Mouse (Mus musculus) cortical plate, adult 2 months (tissue): Measurements from ENCODE around the gene Gap43. TPM values are rescaled to one million over a fixed set of nuclear protein-coding genes. Genes with fewer than 3 reads are reported as not detected.
"Not testable (repeated sequence)": the region's sequence is repeated elsewhere in the genome, so short reads cannot be mapped to it uniquely, and the experiment has no call there.

Experiments
- H3K27ac ChIP-seq: fragments of 200-500 bp; 2 replicates; pipeline ENCODE4 v1.5.1; 2012; ENCODE audit warnings: low read length, control low read depth, inconsistent platforms; ENCODE audit not compliant: insufficient read depth
- H3K4me1 ChIP-seq: fragments of 200-500 bp; 2 replicates; pipeline ENCODE4 v1.6.1; 2011; ENCODE audit warnings: low read length; ENCODE audit not compliant: control insufficient read depth, insufficient read depth
- H3K4me3 ChIP-seq: fragments of 200-500 bp; 2 replicates; pipeline ENCODE4 v1.5.1; 2011; ENCODE audit warnings: mild to moderate bottlenecking, low read length, control low read depth; ENCODE audit not compliant: insufficient read depth
- CTCF ChIP-seq: fragments of 200-500 bp; IDR thresholded peaks from 2 replicates; pipeline ENCODE4 v1.5.1; 2011; ENCODE audit warnings: mild to moderate bottlenecking, control low read depth, low read length; ENCODE audit not compliant: insufficient read depth; ENCODE audit errors: extremely low read depth
- POLR2A ChIP-seq: fragments of 200-500 bp; IDR thresholded peaks from 2 replicates; pipeline ENCODE4 v1.6.1; 2011; ENCODE audit warnings: mild to moderate bottlenecking, low read length, control low read depth; ENCODE audit not compliant: insufficient read depth; ENCODE audit errors: extremely low read depth
- polyA plus RNA-seq: library from polyadenylated mRNA; depleted of rRNA; stranded (reverse); fragments of >200 nt; gene quantifications from 2 replicates; pipeline ENCODE4 v1.2.3, GENCODE M21; 2012; rRNA removed

Gene Gap43
- polyA plus RNA-seq = 282 and 317 TPM in 2 replicates

DNA sequence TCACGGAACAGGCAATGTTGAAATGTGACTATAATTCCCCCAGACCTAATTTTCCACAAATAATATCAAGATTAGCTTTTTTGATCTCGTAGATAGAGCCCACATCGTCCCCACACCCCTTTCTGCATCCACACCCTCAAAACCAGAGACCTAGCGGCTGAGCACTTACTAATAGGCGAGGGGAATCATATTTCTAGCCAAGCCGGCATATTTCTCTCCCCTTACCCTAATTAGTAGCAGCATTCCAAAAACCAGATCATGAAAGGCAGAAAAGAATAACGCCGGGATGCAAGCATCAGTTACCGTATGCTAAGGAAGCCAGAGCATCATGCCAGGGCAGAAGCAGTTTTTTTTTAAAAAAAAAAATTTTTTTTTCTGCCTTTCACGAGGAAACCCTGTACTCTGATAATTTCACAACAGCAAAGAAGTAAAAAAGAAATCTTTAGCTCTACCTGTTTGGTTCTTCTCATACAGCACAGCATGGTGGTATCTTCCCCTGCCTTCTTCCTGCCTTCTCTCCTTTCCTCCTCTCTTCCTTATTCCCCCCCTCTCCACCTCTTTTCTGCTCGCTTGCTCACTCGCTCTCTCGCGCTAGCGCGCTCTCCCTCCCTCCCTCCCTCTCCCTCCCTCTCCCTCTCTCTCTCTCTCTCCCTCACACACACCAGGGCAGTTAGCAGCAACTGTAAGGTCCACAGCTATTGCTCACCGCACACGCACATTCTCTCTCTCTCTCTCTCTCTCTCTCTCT is at the start of gene Gap43:
TSS of gene Gap43 (minus strand) at position 631 of the 748 bp plus-strand sequence.
- H3K4me3 ChIP-seq = peak within 1 kb of the TSS; percentile 79
- TF ChIP-seq POLR2A = peak; percentile 51; the same call in 1 of the 2 replicates
- TF ChIP-seq CTCF = no peak
- 0 out of 2 replicates have a peak within 1 kb of the TSS, but pooled peaks have one; percentile 36 for H3K27ac ChIP-seq
- no peaks in the 10 kb centered on the region; the same call in none of the 2 replicates for H3K4me1 ChIP-seq

DNA sequence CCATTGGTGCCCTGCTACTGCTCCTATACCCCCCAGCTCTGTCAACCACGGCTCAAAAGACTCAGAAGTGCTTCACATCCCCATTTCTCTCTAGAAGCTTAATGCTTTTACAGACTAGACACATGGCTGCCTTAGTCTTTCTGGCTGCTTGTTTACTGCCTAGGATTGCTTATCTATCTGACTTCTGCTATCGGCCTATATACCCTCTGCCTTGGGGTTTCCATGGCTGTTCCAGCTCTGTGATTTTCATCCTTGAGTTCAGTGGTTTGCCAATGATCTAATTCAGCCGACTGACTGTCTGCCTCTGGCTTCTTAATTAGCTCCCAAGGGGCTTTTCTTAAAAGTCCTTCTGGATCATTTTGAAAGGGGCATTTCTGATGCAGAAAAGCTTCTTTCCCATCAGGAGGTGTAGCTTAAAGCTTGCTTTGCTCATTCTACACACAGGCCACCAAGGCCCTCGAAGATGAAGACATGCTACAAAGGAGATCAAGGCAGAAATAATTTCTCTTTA is 40.9 kb upstream of the Gap43 start:
- Histone ChIP-seq H3K4me3 (no peak overlapping the region), H3K27ac (no peak overlapping the region), H3K4me1 (no peaks in the 10 kb centered on the region)
- TF ChIP-seq POLR2A (no peak), CTCF (no peak)

DNA sequence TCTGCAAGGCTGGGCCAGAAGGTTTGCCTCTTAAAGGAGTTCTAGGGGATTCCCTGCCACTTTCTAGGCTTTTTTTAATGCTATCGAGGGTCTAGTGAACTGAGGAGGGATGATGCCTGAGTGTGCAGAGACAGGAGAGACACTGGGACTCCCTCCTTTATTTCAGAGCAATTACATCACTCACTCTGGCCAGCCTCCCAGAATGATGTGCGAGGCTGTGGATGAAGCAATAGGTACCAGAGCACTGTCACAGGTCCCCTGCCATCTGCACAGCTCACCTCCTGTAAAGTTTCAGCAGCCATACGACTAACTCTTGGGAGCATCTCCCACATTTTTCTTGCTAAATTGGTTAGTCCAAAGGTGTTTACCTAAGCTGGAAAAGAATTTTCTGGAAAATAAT is 40.2 kb upstream of the Gap43 start:
- Histone ChIP-seq H3K4me3 (no peak overlapping the region), H3K4me1 (no peaks in the 10 kb centered on the region), H3K27ac (no peak overlapping the region)
- no peak for TF ChIP-seq CTCF
- TF ChIP-seq POLR2A = no peak

DNA sequence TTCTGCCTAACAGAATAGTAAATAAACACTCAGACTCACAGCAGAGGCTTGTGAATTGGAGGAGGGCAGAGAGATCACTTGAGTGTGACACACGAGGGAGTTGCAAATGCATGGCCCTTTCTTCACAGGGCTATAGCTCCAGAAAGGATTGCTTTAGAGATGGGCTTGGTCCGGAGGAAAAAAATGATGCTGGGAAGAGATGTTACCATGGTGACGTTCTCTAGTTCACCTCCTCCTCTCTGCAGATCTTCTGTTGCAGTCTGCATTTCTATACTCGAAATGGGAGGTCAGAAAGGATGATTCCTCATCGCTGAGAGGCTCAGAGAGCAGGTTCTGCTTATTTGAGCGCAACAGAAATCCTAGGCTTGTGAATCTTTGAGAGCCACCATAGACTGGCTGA is 29.7 kb upstream of the Gap43 start:
- TF ChIP-seq POLR2A = no peak
- no peak for TF ChIP-seq CTCF
- Histone ChIP-seq H3K27ac (no peak overlapping the region), H3K4me3 (no peak overlapping the region), H3K4me1 (peaks cover 4% of the 10 kb centered on the region; the same call in 1 of the 2 replicates)

DNA sequence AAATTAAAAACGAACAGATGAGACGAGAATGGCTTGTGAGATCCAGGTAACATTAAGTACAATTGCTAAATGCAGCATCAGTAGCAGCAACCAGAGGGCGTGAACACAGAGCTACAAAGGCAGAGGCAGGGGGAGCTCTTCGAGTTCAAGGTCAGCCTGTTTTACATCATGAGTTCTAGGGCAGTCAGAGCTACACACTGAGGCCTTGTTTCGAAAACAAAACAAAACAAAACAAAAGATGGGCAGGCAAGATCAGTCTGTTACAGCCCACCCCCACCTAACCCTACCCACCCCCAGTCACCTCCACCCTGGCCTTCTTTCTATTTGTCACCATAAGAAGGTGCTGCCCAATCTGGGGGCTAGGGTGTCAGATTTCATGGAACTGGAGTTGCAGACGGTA is 28.9 kb upstream of the Gap43 start:
- TF ChIP-seq CTCF = no peak
- TF ChIP-seq POLR2A = no peak
- Histone ChIP-seq H3K27ac (no peak overlapping the region), H3K4me1 (peaks cover 4% of the 10 kb centered on the region; the same call in 1 of the 2 replicates), H3K4me3 (no peak overlapping the region)

DNA sequence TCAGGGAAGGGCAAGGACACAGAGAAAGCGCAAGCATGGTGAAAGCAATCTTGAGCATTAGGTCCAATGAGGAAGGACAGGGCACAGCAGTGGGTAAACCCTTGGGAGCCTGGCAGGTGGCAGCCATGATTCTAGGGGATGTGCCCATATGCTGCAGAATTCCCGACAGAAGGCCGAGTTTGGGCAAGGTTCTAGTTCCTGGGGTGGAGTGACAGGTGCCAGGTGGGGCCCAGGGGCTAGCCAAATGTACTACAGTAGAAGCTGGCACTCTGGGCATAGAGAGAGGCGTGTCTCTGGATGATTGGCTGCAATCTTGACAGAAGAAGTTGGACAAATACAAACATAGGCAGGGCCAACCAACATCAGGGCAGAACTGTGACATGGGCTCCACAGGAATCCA is 19.6 kb upstream of the Gap43 start:
- Histone ChIP-seq H3K4me3 (no peak overlapping the region), H3K4me1 (no peaks in the 10 kb centered on the region), H3K27ac (no peak overlapping the region)
- TF ChIP-seq CTCF (no peak), POLR2A (no peak)

DNA sequence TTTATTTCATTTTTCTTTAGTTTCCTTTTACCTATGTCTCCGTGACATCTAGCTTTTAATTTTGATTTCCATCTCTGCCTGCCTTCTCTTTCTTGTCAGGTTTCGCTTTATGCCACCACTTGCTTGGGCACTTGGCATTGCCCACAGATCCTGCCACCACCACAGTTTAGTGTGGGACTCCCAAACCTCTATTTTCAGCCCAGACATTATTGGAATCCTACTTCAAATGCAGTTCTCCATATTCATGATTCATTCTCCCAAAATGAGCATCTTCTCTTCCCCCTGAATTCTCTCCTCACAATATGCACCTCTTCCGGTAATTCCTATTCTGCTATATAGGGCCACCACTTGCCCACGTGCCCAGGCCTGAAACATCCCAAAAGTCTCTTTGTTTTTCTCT is 17.6 kb upstream of the Gap43 start:
- Histone ChIP-seq H3K27ac (no peak overlapping the region), H3K4me3 (peak overlapping the region; percentile 32), H3K4me1 (no peaks in the 10 kb centered on the region)
- TF ChIP-seq POLR2A (no peak), CTCF (no peak)

DNA sequence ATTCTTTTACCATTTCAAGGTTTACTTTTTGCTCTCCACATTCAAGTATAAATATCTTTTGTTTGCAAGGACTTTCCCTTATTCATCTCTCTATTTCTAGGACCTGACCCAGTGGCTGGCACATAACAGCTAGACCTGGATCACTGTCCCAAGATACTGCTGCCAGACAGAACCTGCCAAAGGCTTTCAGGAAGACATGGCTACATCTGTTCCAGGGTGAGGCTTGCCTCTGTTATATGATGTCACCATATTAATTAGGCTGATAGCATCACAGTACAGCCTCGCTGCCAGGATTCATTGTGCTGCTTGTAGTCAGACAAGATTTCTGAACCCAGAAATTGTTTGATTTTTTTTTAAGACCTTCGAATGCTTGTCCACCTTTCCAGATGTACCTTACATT is 9.6 kb upstream of the Gap43 start:
- Histone ChIP-seq H3K4me3 (no peak overlapping the region), H3K4me1 (no peaks in the 10 kb centered on the region), H3K27ac (no peak overlapping the region)
- TF ChIP-seq POLR2A (no peak), CTCF (no peak)

DNA sequence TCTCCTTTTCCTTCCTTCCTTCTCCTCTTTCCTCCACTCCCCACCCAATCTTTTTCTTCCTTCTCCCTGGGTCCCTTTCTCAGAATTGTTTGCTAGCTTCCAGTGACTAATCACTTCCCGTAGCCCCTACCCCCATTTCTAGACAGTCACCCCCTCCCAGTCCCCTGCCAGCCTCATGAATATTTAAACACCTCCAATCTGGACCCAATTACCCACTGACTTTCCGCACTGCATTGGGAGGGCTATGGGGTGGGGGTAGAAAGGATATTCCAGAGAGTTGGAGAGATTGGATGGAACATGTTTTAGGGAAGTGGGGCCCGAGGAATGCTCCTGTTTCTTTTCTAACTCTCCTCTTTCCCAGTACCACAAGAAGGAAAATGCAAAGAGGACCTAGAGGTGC is 414 bp upstream of the Gap43 start:
- H3K4me3 ChIP-seq = peak overlapping the region; percentile 79
- H3K4me1 ChIP-seq, H3K27ac ChIP-seq: not testable (repeated sequence)

DNA sequence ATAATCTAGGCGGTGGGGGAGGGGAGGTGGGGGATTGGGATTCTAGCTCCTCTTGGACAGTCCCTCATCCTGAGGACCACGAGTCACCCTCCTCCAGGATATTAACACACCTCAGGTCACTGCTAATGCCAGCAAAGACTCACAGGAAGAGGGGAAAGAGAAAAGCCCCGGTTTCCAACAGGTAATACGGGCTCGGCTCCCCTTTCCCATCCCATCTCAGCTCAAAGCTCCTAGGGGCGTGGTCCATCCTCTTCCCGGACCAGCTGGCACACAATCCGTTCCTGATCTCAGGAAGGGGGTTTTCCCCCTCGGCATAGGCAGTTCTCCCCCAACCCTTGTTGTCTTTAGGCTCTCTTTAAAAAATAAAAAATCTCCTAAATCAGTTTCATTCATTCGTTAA is 939 bp downstream of the Gap43 start:
- Histone ChIP-seq H3K27ac (0 out of 2 replicates have a peak overlapping the region, but pooled peaks have one; percentile 36), H3K4me1 (no peaks in the 10 kb centered on the region; the same call in none of the 2 replicates)
- TF ChIP-seq POLR2A (no peak), CTCF (no peak)

More for the DNA sequence above, 939 bp downstream of the Gap43 start:
- peak overlapping the region; percentile 79 for H3K4me3 ChIP-seq
